Mouse (Mus musculus) left cerebral cortex, postnatal 36 days (tissue): ENCODE measurements around the gene Prl2c1. TPM values are rescaled to one million over a fixed set of nuclear protein-coding genes. Genes with fewer than 3 reads are reported as not detected.
"Not testable (repeated sequence)": the region's sequence is repeated elsewhere in the genome, so short reads cannot be mapped to it uniquely, and the experiment has no call there.

Experiments
- DNase-seq, 2 experiments: peaks; one replicate each; pipeline ENCODE4 v3.0.0; 2021 to 2022; ENCODE audit warnings: low spot score in 2 of 2, mixed read lengths in 1 of 2
- intact Hi-C: fragments of 180-260 bp; cut with DNase I; formaldehyde crosslinking; loops from one replicate; pipeline ENCODE4 v1.15.1; 2025
- total RNA-seq, 2 experiments: library from RNA; stranded (reverse); gene quantifications; 2 replicates each; pipeline ENCODE4 v1.2.3; 2021

Prl2c1 gene
- total RNA-seq = not detected

- no peak for DNase-seq
- intact Hi-C loops = no loop called here
Measured at GRCm38 (mm10) chr13:27849042-27849441, at the start of gene Prl2c1. Prl2c1 (plus strand) TSS chr13:27849342.

GRCm38 (mm10) chr13:27801354-27801753, 47.8 kb upstream of the Prl2c1 start, which contains the start of gene Prl2a1:
Prl2a1 (plus strand) TSS chr13:27801654.
- no peak for DNase-seq
- intact Hi-C loops = no loop called here

- intact Hi-C loops = no loop called here
- DNase-seq = no peak
Measured at GRCm38 (mm10) chr13:27802765-27803164, 46.4 kb upstream of the Prl2c1 start.

- intact Hi-C loops, DNase-seq: not testable (repeated sequence)
Measured at GRCm38 (mm10) chr13:27904236-27904635, 55.1 kb downstream of the Prl2c1 start.

Other genes with a start within 250 kb of the Prl2c1 start
- gene Prl7b1, start 238.8 kb upstream of the Prl2c1 start, total RNA-seq = not detected
- not detected for gene Prl7a1, start 206.8 kb upstream of the Prl2c1 start, total RNA-seq
- gene Prl7a2, start 181.3 kb upstream of the Prl2c1 start, total RNA-seq = not detected
- gene Prl7d1, start 132.6 kb upstream of the Prl2c1 start, total RNA-seq = not detected
- gene Prl7c1, start 68.5 kb upstream of the Prl2c1 start, total RNA-seq = not detected
- not detected for gene Prl2a1, start 47.7 kb upstream of the Prl2c1 start, total RNA-seq
- gene Prl4a1, start 166.9 kb downstream of the Prl2c1 start, total RNA-seq = not detected